Mouse (Mus musculus) MN1 (cell line): Measurements from ENCODE around the gene Opn4.

Experiments used
- DNase-seq: peaks from one replicate; pipeline ENCODE4 v3.0.0-alpha.2; 2016; ENCODE audit warnings: low spot score

The Opn4 gene

DNA sequence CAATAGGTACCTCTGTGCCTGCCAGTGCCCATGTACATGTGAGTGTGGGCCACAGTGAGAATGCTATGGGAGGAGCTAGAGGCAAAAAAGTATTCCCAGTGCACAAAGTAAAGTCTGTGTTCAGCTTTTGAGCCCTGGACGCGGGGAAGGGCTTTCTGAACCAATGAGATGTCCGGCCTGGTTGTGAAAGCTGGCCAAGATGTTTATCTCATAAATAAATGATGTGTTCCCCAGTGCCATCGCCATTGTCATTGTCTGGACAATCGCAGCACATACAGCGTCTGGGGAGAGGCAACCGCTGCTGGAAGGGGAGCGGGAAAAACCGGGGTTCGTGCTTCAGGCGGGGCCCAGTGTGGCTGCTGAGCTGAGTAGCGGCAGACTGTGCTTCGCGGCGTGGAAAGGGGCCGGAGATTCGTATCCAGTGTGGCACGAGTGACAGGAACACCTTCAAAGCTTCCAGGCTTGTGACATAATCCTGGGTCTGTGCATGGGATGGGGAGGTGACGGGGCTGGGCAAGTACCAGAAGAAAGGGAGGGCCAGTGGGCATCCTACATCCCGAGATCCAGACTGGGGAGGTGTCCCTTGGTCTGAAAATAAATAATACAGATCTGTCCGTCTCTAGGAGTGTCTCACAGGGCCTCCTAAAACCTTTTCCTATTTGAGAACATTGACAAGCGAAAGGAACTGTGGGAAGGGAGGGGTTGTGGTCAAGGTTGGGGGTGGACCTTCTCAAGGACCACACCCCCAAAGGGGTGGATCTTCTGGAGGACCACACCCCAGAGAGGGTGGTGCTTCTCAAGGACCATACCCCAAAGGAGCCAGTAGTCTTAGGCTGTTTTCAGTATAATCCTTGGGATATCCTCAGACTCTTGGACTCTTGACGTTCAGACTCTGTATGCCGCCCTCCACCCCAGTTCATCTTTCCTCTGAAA, 8.9 kb downstream of the Opn4 start:
- DNase-seq, result no peak

DNA sequence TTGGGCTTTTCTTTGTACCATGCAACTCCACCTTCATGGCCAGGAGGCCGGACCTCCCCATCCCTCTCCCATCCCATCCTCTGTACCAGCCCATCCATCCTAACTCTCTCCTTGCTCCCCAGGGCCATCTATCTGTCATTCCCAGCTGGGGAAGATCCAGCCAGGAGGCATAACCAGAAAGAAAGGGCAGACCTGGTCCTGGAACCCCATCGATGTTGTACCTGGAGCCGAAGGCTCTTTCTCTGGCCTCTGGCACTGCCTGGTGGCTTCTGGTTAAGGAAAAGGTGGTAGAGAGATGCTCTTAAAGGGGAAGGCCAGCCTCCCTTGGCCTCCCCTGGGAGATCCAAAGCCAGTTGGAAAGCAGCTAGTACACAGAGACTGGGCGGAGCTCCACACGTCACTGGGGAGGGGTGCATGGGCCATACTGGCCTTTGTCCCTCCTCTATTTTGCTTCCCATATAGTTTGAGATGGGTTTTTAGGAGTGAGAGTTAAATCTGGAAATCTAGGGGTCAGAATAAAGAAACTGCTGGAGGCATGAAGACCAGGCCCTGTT, 9.8 kb downstream of the Opn4 start:
- no peak for DNase-seq

DNA sequence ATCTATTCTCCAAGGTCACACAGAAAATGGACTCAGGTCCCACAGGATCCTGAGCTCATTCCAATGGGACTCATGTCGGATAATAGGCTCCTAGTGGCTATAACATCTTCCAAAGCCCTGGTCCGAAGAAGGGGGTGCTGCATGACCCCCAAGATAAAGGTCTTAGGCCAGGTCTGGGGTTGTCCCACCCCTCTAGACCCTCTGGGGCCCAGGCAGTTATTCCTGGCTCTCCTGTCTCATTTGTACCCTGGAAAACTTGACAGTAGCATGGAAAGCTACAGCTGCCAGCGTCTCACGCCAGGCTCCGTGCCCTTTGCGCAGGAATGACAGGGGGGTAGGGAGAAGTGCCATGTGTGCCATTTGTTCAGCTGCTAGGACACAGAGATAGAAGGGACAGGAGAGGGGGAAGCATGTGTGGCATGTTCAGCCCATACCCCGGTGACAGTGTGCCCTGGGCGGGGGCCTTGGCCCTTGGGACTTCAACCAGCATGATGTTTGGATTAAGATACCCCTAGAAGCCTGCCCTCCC, 10.7 kb downstream of the Opn4 start:
- no peak for DNase-seq

DNA sequence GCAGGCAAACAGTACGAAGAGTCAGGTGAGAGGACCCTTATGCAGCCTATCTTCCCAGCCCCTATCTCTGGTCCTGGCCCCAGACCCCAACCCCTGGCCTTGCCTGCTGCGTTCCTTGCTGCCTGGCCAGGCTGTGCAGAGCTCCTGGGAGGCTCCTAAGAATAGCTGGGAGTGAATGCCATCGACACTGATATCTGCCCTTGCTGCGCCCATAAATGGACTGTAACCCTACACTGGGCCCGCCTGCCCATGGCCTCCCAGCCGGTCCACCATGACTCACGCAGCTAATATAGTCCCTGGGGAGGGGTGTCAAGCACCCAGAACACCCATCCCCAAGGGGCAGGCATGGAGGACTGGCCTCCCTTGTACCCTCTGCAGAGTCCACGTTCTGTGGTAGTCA, 11.4 kb downstream of the Opn4 start, which contains the start of gene Ldb3:
Ldb3 (minus strand) TSS at position 185 of the 400 bp plus-strand sequence.
- no peak for DNase-seq

DNA sequence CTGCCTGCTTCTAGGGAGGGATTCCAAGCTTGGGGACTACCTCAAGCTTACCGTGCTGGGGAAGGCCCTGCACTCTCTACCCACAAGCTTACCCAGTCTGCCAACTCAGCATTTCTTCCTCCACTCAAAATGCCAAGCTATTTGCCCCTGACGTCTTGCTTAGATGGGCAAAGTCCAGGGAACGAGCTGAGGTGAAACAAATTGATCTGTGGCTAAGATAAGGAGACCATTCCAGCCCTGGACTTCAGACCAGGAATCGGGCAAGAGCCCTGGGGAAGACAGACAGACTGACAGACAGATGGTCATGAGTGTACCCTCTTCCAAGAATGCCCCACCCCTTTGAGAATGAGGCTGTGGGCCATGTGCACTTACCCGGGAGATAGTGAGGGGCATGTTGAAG, 11.9 kb downstream of the Opn4 start:
- DNase-seq, result no peak

DNA sequence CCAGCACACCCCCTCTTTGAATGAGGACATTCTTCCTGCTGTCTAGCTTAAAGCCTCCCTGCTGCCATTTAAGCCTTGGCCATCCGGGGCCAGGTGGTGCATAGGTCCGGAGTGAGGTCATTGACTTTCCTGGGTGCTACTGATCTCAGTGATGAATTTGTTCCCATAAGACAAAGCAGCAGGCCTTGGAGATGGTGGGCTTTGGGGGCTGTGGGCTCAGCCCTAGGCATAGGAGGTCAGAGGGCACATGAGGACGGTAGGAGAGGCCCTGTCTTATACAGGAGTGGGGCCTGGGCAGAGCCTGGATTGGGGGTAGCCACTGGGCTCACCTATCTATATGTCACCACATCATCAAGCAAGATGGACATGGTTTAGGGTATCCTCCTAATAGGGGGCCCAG, 13.1 kb downstream of the Opn4 start:
- no peak for DNase-seq

DNA sequence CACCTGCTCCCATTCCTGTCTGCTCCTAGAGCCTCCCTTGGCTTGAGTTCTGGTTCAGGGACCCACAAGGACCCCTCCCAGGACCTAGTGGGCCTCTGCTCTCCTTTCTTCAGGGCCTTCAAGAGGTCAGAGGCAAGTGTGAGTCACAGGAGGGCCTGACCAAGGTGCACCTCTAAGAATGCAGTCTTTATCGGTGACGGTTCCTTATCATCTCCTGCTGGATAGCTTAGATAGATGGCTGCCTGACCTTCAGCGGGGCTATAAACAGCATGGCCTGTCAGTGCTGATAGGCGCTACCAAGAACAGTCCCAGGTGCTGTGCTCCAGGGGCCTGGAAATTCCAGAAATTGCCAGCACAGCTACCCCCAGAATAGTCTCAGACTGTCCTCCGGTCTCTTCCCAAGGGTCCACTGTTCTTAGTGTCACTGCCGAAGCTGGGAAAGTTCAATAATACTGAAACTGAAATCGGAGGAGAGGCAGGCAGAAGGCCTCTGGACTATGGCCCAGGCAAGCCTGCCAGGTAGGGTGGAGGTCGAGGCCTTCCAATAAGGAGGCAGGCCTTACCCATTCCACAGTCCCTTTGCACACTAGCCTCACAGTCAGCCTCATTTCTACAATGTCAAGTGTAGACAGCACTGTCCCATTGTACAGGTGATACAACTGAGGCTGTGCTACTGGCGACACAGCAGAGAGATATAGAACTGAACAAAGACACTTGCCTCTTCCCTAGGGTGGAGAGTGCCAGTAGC, 14.4 kb downstream of the Opn4 start:
- no peak for DNase-seq

DNA sequence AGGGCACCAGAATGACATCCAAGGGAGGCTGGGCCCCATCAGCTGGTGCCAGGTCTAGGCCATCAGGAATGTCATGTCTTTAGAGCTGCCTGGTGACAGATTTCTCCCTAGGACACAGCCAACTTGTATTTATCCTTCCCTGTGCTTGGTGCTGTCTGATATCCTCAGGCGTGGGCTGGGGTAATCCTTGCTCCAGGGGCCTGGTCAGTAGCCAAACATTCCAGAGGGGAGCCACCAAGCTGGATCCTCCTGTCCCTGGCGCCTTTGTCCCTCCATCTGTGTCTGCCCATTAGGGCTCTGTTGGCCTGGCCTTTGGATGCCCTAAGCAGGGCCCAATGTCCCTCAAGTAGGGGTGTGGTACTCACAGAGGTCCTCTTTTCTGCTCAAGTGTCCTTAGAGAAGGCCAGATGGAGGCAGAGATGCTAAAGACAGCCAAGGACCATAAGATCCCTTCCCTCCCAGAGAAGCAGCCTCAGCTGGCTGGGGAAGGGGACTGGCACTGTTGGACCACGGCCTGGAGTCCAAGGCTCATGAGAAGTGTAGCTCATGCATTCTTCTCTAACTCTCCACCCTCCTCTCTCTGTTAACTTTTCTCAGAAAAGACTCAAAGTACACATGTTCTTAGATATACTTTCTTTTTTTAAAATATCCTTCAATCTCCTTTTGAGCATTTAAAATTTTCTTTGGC, 17.1 kb downstream of the Opn4 start:
- DNase-seq, result no peak

DNA sequence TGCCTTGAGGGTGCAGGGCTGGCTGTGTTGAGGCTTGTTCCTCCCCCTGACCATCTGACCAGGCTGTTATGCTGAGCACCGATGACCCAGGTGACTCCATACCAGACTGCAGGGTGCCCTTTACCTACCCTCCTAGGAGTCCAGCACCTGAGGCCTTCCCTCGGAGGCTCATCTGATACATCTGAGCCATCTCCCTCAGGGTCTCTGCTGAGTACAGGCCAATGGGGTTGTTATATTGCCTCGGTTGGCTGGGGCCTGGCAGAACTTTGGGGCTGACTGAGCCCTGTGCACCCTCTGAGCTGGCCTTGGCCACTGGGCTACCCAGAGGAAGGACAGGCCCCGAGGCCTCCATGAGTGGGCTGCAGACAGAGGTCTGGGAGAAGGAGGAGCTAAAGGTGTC, 23.1 kb downstream of the Opn4 start:
- no peak for DNase-seq

DNA sequence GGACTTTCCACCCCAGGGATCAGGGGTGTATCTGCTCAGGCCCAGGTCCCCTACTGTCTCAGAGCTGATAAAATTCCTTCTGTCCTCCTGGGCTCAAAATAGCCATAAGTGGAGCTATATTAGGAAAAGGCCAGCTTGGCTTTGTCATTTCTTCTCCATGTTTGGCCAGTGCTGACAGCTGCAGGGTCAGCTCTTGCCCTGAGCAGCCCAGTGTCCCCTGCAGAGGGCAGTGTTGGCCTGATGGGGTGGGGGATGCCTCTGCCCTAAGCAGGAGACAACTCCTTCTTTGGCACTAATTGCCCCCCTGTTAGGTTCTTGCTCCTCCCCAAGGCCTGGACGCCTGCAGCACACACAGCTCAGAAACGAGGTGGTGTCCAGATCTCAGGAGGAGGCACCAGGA, 25.9 kb downstream of the Opn4 start:
- DNase-seq, result no peak

DNA sequence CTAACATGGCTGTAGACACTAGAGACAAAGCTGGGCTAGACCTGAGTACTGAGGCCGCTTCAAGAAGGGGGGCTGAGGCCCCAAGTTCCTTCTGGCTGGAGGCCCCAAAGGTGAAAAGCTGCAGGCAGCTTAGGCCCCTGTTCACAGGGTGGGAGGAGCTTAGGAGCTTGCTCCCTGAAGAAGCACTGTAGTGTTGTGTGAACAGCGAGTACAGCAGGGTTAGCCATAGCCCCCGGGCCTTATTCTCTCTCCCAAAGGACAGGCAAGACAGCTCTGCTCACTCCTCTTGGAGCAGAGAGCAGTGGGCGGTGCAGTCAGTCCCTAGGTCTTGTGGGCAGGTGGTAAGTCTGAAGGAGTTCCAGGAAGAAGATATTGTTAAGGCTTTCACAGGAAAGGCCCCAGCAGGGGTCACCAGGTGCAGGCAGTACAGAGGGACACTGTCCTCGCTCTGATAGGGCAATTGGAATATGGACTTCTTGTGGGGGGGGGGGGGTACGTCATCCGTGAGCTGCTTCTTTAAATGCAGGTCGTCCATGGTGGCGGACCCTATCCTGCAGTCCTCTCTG, 26.5 kb downstream of the Opn4 start:
- no peak for DNase-seq

DNA sequence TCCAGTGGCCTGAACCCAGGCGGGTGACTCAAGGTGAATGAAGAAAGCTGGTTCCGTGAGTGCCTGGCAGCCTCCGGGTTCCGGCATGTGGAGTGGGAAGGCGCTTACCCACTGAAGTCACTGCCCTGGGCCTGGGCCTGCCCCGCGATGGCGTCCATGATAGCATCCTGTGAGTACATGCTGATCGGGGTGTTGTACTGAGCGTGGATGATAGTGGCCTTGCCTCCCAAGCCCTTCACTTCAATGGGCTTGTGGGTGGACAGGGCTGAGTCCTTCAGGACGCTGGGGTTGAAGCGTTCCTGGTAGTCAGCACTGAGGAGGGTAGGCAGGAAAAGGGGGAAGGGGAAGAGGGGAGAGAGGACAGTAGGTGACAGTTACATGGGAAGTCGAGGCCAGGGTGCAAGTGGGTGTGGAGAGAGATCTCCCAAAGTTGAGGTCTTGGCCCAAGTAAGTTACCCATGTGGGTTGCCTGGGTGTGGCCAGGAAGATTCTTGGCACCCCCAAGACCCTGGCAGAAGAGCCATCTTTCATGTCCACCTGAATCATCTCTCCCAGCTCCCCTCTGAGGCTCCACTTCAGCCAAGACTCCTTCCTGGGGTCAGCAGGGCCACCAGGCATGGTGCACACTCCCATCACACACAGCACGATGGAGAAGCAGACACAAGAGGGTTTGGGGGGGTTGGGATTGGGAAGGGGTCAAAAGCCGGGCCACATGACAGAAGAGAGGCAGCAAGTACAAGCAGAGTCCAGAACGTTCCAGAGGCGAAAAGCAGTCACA, 28.1 kb downstream of the Opn4 start:
- no peak for DNase-seq

DNA sequence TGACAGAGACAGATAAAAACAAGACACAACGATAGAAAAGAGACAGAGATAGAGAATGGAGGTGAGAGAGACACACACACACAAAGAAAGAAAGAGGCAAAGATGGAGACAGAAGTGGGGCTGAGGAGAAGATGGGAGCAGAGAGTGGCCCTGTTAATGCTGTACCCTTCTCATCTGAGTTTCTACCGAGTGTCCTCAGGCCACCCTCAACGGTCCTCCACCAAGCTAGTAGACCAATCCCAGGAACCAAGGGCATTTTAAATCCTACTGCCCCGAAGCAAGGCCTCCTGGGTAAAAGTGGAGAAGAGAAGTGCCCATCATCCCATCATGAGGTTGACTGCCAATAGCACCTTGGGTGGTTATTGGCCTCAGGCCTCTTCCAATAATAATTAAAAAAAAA, 29.0 kb downstream of the Opn4 start:
- DNase-seq, result no peak

DNA sequence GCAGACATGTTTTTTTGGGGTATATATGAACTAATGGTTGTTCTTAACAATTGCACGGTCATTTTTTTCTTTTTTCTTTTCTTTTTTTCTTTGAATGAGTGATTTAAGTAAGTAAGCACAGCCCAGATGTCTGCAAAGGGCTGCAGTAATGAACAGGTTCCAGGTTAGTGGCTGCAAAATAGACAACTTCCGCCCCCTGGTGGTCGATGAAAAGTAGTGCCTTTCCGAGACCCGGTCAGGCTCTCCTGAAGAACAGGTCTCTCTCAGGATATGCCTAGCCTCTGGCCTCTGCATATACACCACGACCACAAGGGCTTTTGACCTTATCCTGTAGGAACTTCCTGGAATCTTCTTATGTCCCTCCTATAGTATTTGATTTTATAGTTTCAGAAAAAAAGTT, 29.6 kb downstream of the Opn4 start:
- DNase-seq, result peak; percentile 80

DNA sequence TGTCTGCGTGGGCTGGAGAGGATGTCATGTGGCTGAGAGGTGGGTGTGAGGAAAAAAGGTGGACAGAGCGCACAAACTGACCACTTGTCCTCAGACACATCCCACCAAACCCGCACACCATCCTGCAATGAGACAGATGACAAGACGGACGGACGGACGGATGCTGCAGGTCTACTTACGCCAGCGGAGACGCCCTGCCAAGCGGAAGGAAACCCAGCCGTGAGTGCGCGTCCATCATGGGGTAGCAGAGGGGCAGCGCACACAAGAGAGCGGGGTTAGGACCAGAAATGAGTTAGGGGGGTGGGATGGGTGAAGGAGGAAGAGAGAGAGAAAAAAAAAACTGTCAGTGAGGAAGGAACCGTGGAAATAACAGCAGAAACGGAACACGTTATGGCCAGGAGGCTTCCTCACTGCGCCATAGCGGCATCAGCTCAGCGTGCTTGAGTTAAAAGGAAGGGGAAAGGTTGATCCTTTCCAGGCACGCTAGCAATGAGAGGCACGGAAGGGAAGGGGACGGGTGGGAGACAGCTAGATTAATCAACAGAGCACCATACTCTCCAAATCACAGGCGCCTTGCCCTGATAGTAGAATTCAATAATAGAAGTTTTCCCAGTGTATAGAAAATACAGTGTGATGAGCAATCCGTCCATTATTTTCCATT, 30.3 kb downstream of the Opn4 start:
- no peak for DNase-seq

DNA sequence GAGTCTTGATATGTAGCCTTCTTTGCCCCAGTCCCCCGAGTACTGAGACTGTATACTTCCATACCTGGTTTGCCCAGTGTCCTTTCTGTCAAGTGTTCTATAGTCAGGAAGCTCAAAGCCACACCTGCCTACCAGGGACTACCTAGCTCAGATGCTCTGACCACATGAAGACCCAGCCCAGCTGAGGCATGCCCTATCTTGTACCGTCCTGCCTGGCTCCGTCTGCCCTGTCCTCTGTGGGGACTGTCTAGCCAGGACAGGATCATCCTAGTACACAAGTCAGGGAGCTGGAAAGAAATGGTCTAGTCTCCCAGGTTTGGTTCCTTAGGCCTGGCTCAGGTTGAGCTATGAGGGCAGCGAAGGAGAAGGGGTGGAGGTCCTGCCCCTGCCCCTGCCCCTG, 31.3 kb downstream of the Opn4 start:
- no peak for DNase-seq

DNA sequence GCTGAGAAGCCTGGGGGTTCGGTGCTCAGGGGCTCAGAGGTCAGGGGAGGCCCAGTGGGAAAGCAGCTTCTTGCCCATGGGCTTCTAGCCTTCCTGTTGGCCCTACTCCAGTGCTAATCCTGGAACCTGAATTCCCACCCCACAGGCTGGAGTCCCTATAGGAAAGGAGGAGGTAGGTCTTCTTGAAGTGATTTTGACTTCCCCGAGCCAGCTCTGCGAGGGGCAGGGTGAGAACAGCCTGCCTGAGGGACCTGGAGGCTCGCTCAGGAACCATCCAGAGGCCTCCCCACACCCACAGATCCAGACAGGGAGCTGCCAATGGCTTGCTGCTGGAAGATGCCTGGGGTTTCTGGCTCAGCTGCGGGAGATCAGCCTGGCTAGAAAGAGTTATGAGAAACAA, 32.2 kb downstream of the Opn4 start:
- no peak for DNase-seq

DNA sequence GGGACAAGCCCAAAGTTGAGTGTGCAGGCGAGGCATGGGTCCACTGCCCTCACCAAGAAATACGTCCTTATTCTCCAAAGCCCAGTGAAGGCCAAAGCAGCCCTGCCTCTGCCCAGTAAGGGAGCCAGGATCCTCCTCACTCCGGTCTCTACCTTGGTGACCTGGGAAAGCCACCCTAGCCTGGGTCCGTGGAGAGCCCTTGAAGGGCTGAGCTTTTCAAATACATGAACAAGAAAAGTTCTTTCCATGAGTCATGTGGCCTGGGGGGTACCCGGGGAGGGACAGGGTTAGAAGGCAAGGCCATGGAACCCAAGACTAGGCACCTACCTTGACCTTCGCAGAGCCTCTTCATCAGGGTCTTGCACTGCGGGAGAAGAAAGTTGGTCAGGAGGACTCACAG, 33.4 kb downstream of the Opn4 start:
- no peak for DNase-seq

DNA sequence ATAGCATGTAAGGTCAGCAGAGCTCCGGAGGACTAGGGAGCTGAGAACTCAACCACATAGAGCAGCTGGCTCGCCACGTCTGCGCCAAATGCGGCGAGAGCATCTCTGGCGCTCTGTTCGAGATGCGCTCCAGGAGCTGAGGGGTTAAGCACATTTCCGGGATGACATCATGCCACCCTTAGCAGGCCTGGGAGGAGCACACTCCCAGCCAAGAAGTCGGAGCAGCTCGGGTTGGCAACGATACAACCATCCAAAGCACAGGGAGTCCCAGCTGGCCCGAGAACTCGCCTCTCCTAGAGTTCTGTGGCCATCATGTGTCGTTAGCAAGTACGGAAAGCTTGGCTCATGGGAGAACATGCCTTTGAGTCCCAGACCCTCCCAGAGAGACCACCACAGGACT, 34.2 kb downstream of the Opn4 start:
- peak; percentile 68 for DNase-seq

DNA sequence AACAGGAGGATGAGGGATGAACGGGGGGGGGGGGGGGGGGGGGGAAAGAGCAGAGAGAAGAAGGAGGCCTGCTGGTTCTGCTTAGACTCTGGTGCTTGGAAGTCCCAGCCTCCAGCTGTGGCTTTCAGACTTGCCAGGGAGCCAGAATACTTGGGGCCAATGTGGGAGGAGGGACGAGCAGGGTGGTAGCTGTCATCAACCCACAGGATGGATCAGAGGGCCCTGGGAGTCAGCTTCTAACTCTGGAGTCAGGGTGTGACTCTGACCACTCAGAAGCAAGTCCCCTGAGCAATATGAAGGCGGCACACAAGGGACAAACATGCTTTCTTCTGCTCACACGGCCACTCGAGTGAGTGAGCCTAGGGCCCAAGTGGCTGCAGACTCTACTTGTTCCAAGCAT, 35.3 kb downstream of the Opn4 start:
- DNase-seq, result no peak

DNA sequence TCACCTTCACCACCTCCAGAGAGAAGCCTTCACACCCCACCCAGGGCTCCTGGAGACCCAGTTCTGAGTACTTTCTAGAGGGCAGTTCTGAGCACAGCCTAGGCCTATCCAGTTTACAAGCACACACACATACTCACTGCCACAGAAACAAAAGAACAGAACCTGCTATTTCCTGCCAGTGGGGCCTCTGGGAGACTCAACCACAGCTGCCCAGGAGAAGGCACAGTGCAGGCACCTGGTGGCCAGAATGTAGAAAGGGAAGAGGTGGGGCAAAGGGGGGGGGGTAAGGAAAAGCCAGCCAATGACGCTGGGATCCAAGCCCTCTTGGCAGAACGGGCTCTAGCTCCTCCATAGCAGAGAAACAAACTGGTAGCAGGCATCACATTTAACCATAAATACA, 37.5 kb downstream of the Opn4 start:
- no peak for DNase-seq
